Mouse (Mus musculus): Measurements from ENCODE around the gene Cyp26c1. TPM values are rescaled to one million over a fixed set of nuclear protein-coding genes. Genes with fewer than 3 reads are reported as not detected.

The Cyp26c1 gene
- polyA plus RNA-seq, 1 experiment from 2014 or later = not detected

- no peak overlapping the region for H3K4me2 ChIP-seq (ENCODE audit: low read depth, low read length)
- ATAC-seq = no peak
- no peak overlapping the region for H3K27ac ChIP-seq (ENCODE audit: low read length)
- no peak overlapping the region for H3K4me3 ChIP-seq (ENCODE audit: low read length)
- H3K9me3 ChIP-seq (ENCODE audit: control insufficient read depth, low read length) = no peaks in the 10 kb centered on the region
- no peaks in the 10 kb centered on the region; the same call in 1 of the 2 replicates for H3K4me1 ChIP-seq (ENCODE audit: control insufficient read depth, insufficient read depth, low read length)
- H3K36me3 ChIP-seq (ENCODE audit: control insufficient read depth, insufficient read depth, low read length) = no peaks in the 10 kb centered on the region
- peaks cover 73% of the 10 kb centered on the region for H3K27me3 ChIP-seq (replicated peaks; ENCODE audit: control insufficient read depth, insufficient read depth, low read length)
- WGBS = 12% methylated on average over 23 of the region's 23 CpGs
- no peak overlapping the region for H3K9ac ChIP-seq (ENCODE audit: low read depth, low read length)
Observed at GRCm38 (mm10) chr19:37686347-37686746, 966 bp downstream of the Cyp26c1 start.

- Histone ChIP-seq H3K36me3 (ENCODE audit: control insufficient read depth, insufficient read depth, low read length) (no peaks in the 10 kb centered on the region), H3K9me3 (ENCODE audit: control insufficient read depth, low read length) (no peaks in the 10 kb centered on the region), H3K27ac (ENCODE audit: low read length) (no peak overlapping the region), H3K4me3 (ENCODE audit: low read length) (no peak overlapping the region), H3K4me1 (ENCODE audit: control insufficient read depth, insufficient read depth, low read length) (no peaks in the 10 kb centered on the region; the same call in 1 of the 2 replicates), H3K4me2 (ENCODE audit: low read depth, low read length) (no peak overlapping the region), H3K27me3 (replicated peaks; ENCODE audit: control insufficient read depth, insufficient read depth, low read length) (peaks cover 81% of the 10 kb centered on the region), H3K9ac (ENCODE audit: low read depth, low read length) (no peak overlapping the region)
- no peak for ATAC-seq
- WGBS = 9% methylated on average over 62 of the region's 62 CpGs
Observed at GRCm38 (mm10) chr19:37686941-37687850, 1.8 kb downstream of the Cyp26c1 start.

GRCm38 (mm10) chr19:37689478-37689877 lies 4.1 kb downstream of the Cyp26c1 start:
- H3K4me1 ChIP-seq (ENCODE audit: control insufficient read depth, insufficient read depth, low read length) = peaks cover 5% of the 10 kb centered on the region; the same call in 1 of the 2 replicates
- ATAC-seq = no peak
- WGBS = 49% methylated on average over 5 of the region's 5 CpGs

GRCm38 (mm10) chr19:37690716-37691115 lies 5.3 kb downstream of the Cyp26c1 start:
- Histone ChIP-seq H3K9ac (ENCODE audit: low read depth, low read length) (no peak overlapping the region), H3K4me1 (ENCODE audit: control insufficient read depth, insufficient read depth, low read length) (peaks cover 5% of the 10 kb centered on the region; the same call in 1 of the 2 replicates), H3K27me3 (replicated peaks; ENCODE audit: control insufficient read depth, insufficient read depth, low read length) (peaks cover 98% of the 10 kb centered on the region), H3K9me3 (ENCODE audit: control insufficient read depth, low read length) (no peaks in the 10 kb centered on the region), H3K36me3 (ENCODE audit: control insufficient read depth, insufficient read depth, low read length) (no peaks in the 10 kb centered on the region), H3K27ac (ENCODE audit: low read length) (no peak overlapping the region), H3K4me2 (ENCODE audit: low read depth, low read length) (no peak overlapping the region), H3K4me3 (ENCODE audit: low read length) (no peak overlapping the region)
- 6% methylated on average over 29 of the region's 29 CpGs for WGBS
- 0 out of 2 replicates have a peak, but pooled peaks have one; percentile 31 for ATAC-seq

More at GRCm38 (mm10) chr19:37689478-37689877, 4.1 kb downstream of the Cyp26c1 start:
- Histone ChIP-seq H3K4me3 (ENCODE audit: low read length) (no peak overlapping the region), H3K27me3 (replicated peaks; ENCODE audit: control insufficient read depth, insufficient read depth, low read length) (peaks cover 94% of the 10 kb centered on the region), H3K27ac (ENCODE audit: low read length) (no peak overlapping the region), H3K9me3 (ENCODE audit: control insufficient read depth, low read length) (no peaks in the 10 kb centered on the region), H3K4me2 (ENCODE audit: low read depth, low read length) (no peak overlapping the region), H3K9ac (ENCODE audit: low read depth, low read length) (no peak overlapping the region), H3K36me3 (ENCODE audit: control insufficient read depth, insufficient read depth, low read length) (no peaks in the 10 kb centered on the region)

GRCm38 (mm10) chr19:37692879-37693278 lies 7.5 kb downstream of the Cyp26c1 start:
- Histone ChIP-seq H3K9ac (ENCODE audit: low read depth, low read length) (no peak overlapping the region), H3K27me3 (replicated peaks; ENCODE audit: control insufficient read depth, insufficient read depth, low read length) (peaks cover 98% of the 10 kb centered on the region), H3K9me3 (ENCODE audit: control insufficient read depth, low read length) (no peaks in the 10 kb centered on the region), H3K27ac (ENCODE audit: low read length) (no peak overlapping the region), H3K36me3 (ENCODE audit: control insufficient read depth, insufficient read depth, low read length) (no peaks in the 10 kb centered on the region), H3K4me3 (ENCODE audit: low read length) (peak overlapping the region; percentile 42), H3K4me1 (ENCODE audit: control insufficient read depth, insufficient read depth, low read length) (peaks cover 10% of the 10 kb centered on the region), H3K4me2 (ENCODE audit: low read depth, low read length) (peak overlapping the region; percentile 50)
- under 1% methylated on average over 40 of the region's 40 CpGs for WGBS
- peak; percentile 28; the same call in 1 of the 2 replicates for ATAC-seq

- 39% methylated on average over 13 of the region's 13 CpGs for WGBS
- H3K27ac ChIP-seq (ENCODE audit: low read length) = no peak overlapping the region
- no peaks in the 10 kb centered on the region for H3K9me3 ChIP-seq (ENCODE audit: control insufficient read depth, low read length)
- no peak for ATAC-seq
- H3K4me1 ChIP-seq (ENCODE audit: control insufficient read depth, insufficient read depth, low read length) = peaks cover 18% of the 10 kb centered on the region
- no peak overlapping the region for H3K4me3 ChIP-seq (ENCODE audit: low read length)
- no peaks in the 10 kb centered on the region for H3K36me3 ChIP-seq (ENCODE audit: control insufficient read depth, insufficient read depth, low read length)
- H3K27me3 ChIP-seq (replicated peaks; ENCODE audit: control insufficient read depth, insufficient read depth, low read length) = peaks cover 98% of the 10 kb centered on the region
- no peak overlapping the region for H3K4me2 ChIP-seq (ENCODE audit: low read depth, low read length)
- no peak overlapping the region for H3K9ac ChIP-seq (ENCODE audit: low read depth, low read length)
Observed at GRCm38 (mm10) chr19:37695146-37695545, 9.8 kb downstream of the Cyp26c1 start.

GRCm38 (mm10) chr19:37695762-37696602 lies 10.6 kb downstream of the Cyp26c1 start:
- ATAC-seq = no peak
- Histone ChIP-seq H3K9ac (ENCODE audit: low read depth, low read length) (no peak overlapping the region), H3K27me3 (replicated peaks; ENCODE audit: control insufficient read depth, insufficient read depth, low read length) (peaks cover 97% of the 10 kb centered on the region), H3K9me3 (ENCODE audit: control insufficient read depth, low read length) (no peaks in the 10 kb centered on the region), H3K4me3 (ENCODE audit: low read length) (no peak overlapping the region; the same call in 1 of the 2 replicates), H3K4me1 (ENCODE audit: control insufficient read depth, insufficient read depth, low read length) (peaks cover 18% of the 10 kb centered on the region), H3K36me3 (ENCODE audit: control insufficient read depth, insufficient read depth, low read length) (no peaks in the 10 kb centered on the region), H3K27ac (ENCODE audit: low read length) (no peak overlapping the region), H3K4me2 (ENCODE audit: low read depth, low read length) (no peak overlapping the region)
- WGBS = 4% methylated on average over 42 of the region's 42 CpGs

GRCm38 (mm10) chr19:37696603-37697334 lies 11.4 kb downstream of the Cyp26c1 start:
- peaks cover 18% of the 10 kb centered on the region for H3K4me1 ChIP-seq (ENCODE audit: control insufficient read depth, insufficient read depth, low read length)
- peak overlapping the region; percentile 14; the same call in 1 of the 2 replicates for H3K4me3 ChIP-seq (ENCODE audit: low read length)
- H3K9me3 ChIP-seq (ENCODE audit: control insufficient read depth, low read length) = no peaks in the 10 kb centered on the region
- H3K9ac ChIP-seq (ENCODE audit: low read depth, low read length) = no peak overlapping the region
- peak overlapping the region; percentile 63 for H3K4me2 ChIP-seq (ENCODE audit: low read depth, low read length)
- ATAC-seq = no peak
- H3K27ac ChIP-seq (ENCODE audit: low read length) = no peak overlapping the region
- peaks cover 92% of the 10 kb centered on the region for H3K27me3 ChIP-seq (replicated peaks; ENCODE audit: control insufficient read depth, insufficient read depth, low read length)
- 4% methylated on average over 22 of the region's 22 CpGs for WGBS
- H3K36me3 ChIP-seq (ENCODE audit: control insufficient read depth, insufficient read depth, low read length) = no peaks in the 10 kb centered on the region
